Mouse (Mus musculus) intestine, postnatal 0 days (tissue): Measurements from ENCODE around the gene Actr1a. TPM values are rescaled to one million over a fixed set of nuclear protein-coding genes. Genes with fewer than 3 reads are reported as not detected.

ENCODE experiments used
- ATAC-seq: fragments of 200-750 bp; cut with Nextera tagmentation; 2 replicates; pipeline ENCODE4 v1.8.0; 2017; ENCODE audit warnings: mild to moderate bottlenecking, moderate TSS enrichment, moderate library complexity
- H3K27ac ChIP-seq: fragments of 300-500 bp; sonication (generic); 2 replicates; pipeline ENCODE4 v1.5.1; 2014; ENCODE audit warnings: mild to moderate bottlenecking, low read depth, low read length, moderate library complexity
- H3K27me3 ChIP-seq: fragments of 300-500 bp; sonication (generic); replicated peaks from 2 replicates; pipeline ENCODE4 v1.6.1; 2014; ENCODE audit warnings: low read length, mixed read lengths; ENCODE audit not compliant: control insufficient read depth, insufficient read depth
- H3K36me3 ChIP-seq: fragments of 300-500 bp; sonication (generic); 2 replicates; pipeline ENCODE4 v1.6.1; 2014; ENCODE audit warnings: mild to moderate bottlenecking, moderate library complexity; ENCODE audit not compliant: control insufficient read depth, insufficient read depth
- H3K4me1 ChIP-seq: fragments of 300-500 bp; sonication (generic); replicated peaks from 2 replicates; pipeline ENCODE4 v1.6.1; 2014; ENCODE audit warnings: antibody characterized with exemption, low read length, mixed read lengths; ENCODE audit not compliant: control insufficient read depth, insufficient read depth
- H3K4me2 ChIP-seq: fragments of 300-500 bp; sonication (generic); replicated peaks from 2 replicates; pipeline ENCODE4 v1.6.1; 2014; ENCODE audit warnings: low read depth, mild to moderate bottlenecking, moderate library complexity
- H3K4me3 ChIP-seq: fragments of 300-500 bp; sonication (generic); 2 replicates; pipeline ENCODE4 v1.5.1; 2014; ENCODE audit warnings: low read depth, low read length
- H3K9ac ChIP-seq: fragments of 300-500 bp; sonication (generic); 2 replicates; pipeline ENCODE4 v1.6.1; 2014; ENCODE audit warnings: mild to moderate bottlenecking, low read depth, low read length
- H3K9me3 ChIP-seq: fragments of 300-500 bp; sonication (generic); 2 replicates; pipeline ENCODE4 v1.6.1; 2016; ENCODE audit warnings: mixed run types; ENCODE audit not compliant: control insufficient read depth
- CTCF ChIP-seq: sonication (generic); IDR thresholded peaks from 2 replicates; pipeline ENCODE4 v1.5.1; 2016; ENCODE audit warnings: low read depth, mild to moderate bottlenecking, control low read depth, antibody characterized with exemption, moderate library complexity
- WGBS: fragments of 180-500 bp; shearing (Covaris S2); extraction: QIAGEN DNeasy Blood & Tissue Kit; methylation state at CpG from one replicate; pipeline ENCODE4 v1.1.7; 2014; 5-methylcytosine and 5-hydroxymethylcytosine counted together
- polyA plus RNA-seq: library from polyadenylated mRNA; unstranded; fragments of >200 nt; fragmentation: Nextera tagmentation; extraction: Ambion mirVana; gene quantifications from 2 replicates; pipeline ENCODE4 v1.2.1, GENCODE M21; 2015

Gene Actr1a
- polyA plus RNA-seq, 1 experiment from 2014 or later, result 100 TPM

DNA sequence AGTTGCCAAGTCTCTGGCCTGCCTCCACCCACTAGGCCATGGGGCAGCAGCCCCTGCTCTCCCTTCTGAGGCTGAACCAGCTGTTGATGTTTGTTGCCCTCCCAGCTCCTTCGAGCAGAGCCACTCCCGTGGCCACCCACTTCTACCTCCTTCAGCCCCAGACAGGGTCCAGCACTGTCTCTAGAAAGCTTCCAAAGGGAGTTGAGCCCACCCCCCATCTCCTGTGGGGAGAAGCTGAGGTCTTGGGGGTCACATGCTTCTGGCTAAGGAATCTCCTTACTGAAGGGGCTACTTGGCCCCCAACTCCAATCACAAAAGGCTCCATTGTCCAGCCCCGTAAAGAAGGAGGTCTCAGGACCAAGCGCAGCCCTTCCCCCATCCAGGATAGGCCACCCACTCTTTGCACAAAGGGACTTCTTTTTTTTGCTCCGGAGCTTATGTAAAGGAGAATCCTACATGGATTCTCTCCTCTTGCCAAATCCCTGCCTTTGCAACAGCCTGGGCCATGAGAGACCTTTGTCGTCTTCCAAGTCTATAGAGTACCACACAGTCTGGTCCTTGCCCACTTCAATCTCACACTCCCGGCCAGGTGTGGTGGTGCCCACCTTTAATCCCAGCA is 62.7 kb downstream of the Actr1a start:
- H3K27ac ChIP-seq, result no peak overlapping the region
- 72% methylated on average over 7 of the region's 7 CpGs for WGBS
- ATAC-seq, result no peak
- H3K4me3 ChIP-seq, result no peak overlapping the region
- H3K27me3 ChIP-seq, result no peaks in the 10 kb centered on the region
- H3K36me3 ChIP-seq, result peaks cover 22% of the 10 kb centered on the region
- TF ChIP-seq CTCF, result no peak
- H3K4me1 ChIP-seq, result peaks cover 17% of the 10 kb centered on the region; the same call in 1 of the 2 replicates
- H3K9me3 ChIP-seq, result no peaks in the 10 kb centered on the region
- H3K4me2 ChIP-seq, result no peak overlapping the region
- no peak overlapping the region for H3K9ac ChIP-seq

DNA sequence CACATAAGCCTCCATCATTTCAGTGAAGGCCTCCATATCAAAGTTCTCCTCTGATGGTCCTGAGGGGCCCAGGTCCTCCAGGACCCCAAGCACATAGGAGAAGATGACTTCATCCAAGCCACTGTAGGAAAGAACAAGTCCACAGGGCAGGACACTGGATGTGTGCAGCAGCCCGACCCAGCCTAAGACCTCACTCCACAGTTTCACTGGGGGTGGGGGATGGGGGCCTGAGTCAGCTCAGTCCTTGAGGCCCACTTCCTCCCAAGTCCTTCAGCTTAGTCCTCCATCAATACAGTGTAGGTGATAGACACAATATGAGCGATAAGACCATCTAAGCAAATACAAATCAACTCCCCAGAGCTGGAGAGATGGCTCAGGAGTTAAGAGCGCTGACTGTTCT is 63.6 kb downstream of the Actr1a start:
- no peak for ATAC-seq
- no peak overlapping the region for H3K27ac ChIP-seq
- H3K36me3 ChIP-seq, result peaks cover 22% of the 10 kb centered on the region
- no peak overlapping the region for H3K4me2 ChIP-seq
- H3K4me1 ChIP-seq, result peaks cover 15% of the 10 kb centered on the region; the same call in 1 of the 2 replicates
- no peak overlapping the region for H3K4me3 ChIP-seq
- H3K9ac ChIP-seq, result no peak overlapping the region
- H3K9me3 ChIP-seq, result no peaks in the 10 kb centered on the region
- H3K27me3 ChIP-seq, result no peaks in the 10 kb centered on the region; the same call in 1 of the 2 replicates
- 81% methylated on average over 3 of the region's 3 CpGs for WGBS
- TF ChIP-seq CTCF, result no peak

DNA sequence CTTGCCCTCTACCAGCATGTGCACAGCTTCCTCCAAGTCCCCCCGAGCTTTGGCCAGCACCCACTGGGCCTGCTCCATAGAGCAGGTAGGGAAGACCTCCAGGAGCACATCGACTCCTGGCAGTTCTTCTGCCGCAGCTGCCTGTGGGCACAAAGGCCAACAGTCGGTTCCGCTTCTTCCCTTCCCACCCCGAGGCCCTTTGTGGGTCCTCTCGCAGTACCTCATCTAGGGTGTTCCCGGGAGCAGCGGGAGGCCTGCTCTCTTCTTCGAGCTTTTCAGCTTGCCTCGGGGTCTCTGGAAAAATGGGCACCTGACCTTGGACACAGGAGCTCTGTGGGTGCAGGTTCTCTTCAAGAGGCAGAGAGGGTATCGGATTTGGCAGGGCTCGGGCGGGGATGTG is 64.2 kb downstream of the Actr1a start:
- 93% methylated on average over 14 of the region's 14 CpGs for WGBS
- ATAC-seq, result no peak
- Histone ChIP-seq H3K27ac (no peak overlapping the region), H3K4me1 (peaks cover 15% of the 10 kb centered on the region; the same call in 1 of the 2 replicates), H3K9me3 (no peaks in the 10 kb centered on the region), H3K36me3 (peaks cover 22% of the 10 kb centered on the region), H3K9ac (no peak overlapping the region), H3K4me2 (no peak overlapping the region), H3K4me3 (no peak overlapping the region), H3K27me3 (peaks cover 5% of the 10 kb centered on the region)
- no peak for TF ChIP-seq CTCF

DNA sequence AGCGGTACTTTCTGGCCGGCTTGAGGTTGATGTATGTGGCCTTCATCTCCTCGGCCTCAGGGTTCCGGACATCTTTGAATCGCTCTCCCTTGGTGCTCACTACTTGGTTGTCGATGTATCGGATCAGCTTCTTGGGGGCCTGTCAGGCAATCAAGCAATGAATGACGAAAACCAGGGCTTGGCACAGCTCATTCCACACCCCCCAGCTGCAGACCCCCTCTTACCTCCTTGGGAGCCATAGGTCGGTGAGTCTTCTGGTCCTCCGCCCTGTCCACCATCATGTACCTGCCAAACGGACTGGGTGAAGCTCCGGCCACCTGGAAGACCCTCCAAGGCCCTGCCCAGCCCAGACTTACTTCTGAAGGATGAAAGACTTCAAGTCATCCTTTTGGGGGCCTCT is 64.9 kb downstream of the Actr1a start:
- no peak for ATAC-seq
- peaks cover 22% of the 10 kb centered on the region for H3K36me3 ChIP-seq
- peaks cover 11% of the 10 kb centered on the region for H3K27me3 ChIP-seq
- WGBS, result 93% methylated on average over 12 of the region's 12 CpGs
- no peak overlapping the region for H3K4me3 ChIP-seq
- no peak overlapping the region for H3K27ac ChIP-seq
- H3K9ac ChIP-seq, result no peak overlapping the region
- peaks cover 15% of the 10 kb centered on the region; the same call in 1 of the 2 replicates for H3K4me1 ChIP-seq
- no peaks in the 10 kb centered on the region for H3K9me3 ChIP-seq
- no peak overlapping the region for H3K4me2 ChIP-seq
- TF ChIP-seq CTCF, result no peak

DNA sequence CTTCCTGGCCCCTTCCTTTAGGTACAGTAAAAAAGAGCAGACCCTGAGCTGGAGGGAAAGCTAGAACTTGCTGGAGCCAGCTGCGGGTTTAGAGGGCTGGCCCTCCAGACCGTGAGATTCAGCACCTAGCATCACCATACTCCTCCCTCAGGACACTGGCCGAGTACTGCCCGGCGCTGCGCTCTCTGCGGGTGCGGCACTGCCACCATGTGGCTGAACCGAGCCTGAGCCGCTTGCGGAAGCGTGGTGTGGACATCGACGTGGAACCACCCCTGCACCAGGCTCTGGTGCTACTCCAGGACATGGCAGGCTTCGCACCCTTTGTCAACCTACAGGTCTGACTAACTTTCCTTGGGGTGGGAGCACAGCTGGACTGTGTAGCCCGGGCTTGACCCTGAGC is 65.6 kb downstream of the Actr1a start:
- Histone ChIP-seq H3K4me1 (peaks cover 15% of the 10 kb centered on the region; the same call in 1 of the 2 replicates), H3K9me3 (no peaks in the 10 kb centered on the region), H3K4me2 (peak overlapping the region; percentile 94), H3K9ac (no peak overlapping the region), H3K36me3 (peaks cover 22% of the 10 kb centered on the region), H3K4me3 (0 out of 2 replicates have a peak overlapping the region, but pooled peaks have one; percentile 66), H3K27me3 (peaks cover 18% of the 10 kb centered on the region), H3K27ac (no peak overlapping the region)
- 4% methylated on average over 16 of the region's 16 CpGs for WGBS
- peak; percentile 98 for TF ChIP-seq CTCF
- ATAC-seq, result peak; percentile 39; the same call in 1 of the 2 replicates

DNA sequence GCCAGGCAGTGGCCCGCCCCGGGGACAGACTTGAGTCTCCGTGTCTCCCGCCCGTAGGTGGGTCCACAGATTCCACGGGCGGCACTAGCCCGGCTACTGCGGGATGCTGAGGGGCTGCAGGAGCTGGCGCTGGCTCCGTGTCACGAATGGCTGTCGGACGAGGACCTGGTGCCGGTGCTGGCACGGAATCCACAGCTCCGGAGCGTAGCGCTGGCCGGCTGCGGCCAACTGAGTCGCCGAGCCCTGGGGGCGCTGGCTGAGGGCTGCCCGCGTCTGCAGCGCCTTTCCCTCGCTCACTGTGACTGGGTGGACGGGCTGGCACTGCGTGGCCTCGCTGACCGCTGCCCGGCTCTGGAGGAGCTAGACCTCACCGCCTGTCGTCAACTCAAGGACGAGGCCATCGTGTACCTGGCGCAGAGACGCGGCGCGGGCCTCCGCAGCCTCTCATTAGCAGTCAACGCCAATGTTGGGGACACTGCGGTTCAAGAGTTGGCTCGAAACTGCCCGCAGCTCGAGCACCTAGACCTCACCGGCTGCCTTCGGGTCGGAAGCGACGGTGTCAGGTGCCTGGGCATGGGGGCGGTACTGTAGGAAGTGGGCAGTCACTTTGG is 66.4 kb downstream of the Actr1a start:
- Histone ChIP-seq H3K4me2 (peak overlapping the region; percentile 94), H3K4me1 (peaks cover 15% of the 10 kb centered on the region; the same call in 1 of the 2 replicates), H3K27me3 (peaks cover 26% of the 10 kb centered on the region), H3K4me3 (peak overlapping the region; percentile 66), H3K27ac (peak overlapping the region; percentile 82), H3K9me3 (no peaks in the 10 kb centered on the region), H3K9ac (peak overlapping the region; percentile 62), H3K36me3 (peaks cover 22% of the 10 kb centered on the region)
- TF ChIP-seq CTCF, result no peak
- WGBS, result 2% methylated on average over 54 of the region's 54 CpGs
- no peak; the same call in 1 of the 2 replicates for ATAC-seq
